Mouse (Mus musculus): ENCODE results near the gene Hist1h3i. TPM values are rescaled to one million over a fixed set of nuclear protein-coding genes. Genes with fewer than 3 reads are reported as not detected.

Gene Hist1h3i
- total RNA-seq, 2 experiments from 2014 or later: 299 to 310 TPM

GRCm38 (mm10) chr13:21784311-21784710, 1.1 kb upstream of the Hist1h3i start:
- no peak for ATAC-seq (replicated peaks; ENCODE audit: low FRiP score, low TSS enrichment, poor library complexity, severe bottlenecking)

GRCm38 (mm10) chr13:21783734-21784161, 578 bp upstream of the Hist1h3i start:
- no peak for ATAC-seq (replicated peaks; ENCODE audit: low FRiP score, low TSS enrichment, poor library complexity, severe bottlenecking)

- peak; percentile 7 for ATAC-seq (replicated peaks; ENCODE audit: low FRiP score, low TSS enrichment, poor library complexity, severe bottlenecking)
Observed at GRCm38 (mm10) chr13:21782361-21783254, 562 bp downstream of the Hist1h3i start.

GRCm38 (mm10) chr13:21781639-21782038, 1.5 kb downstream of the Hist1h3i start:
- ATAC-seq (replicated peaks; ENCODE audit: low FRiP score, low TSS enrichment, poor library complexity, severe bottlenecking): no peak

GRCm38 (mm10) chr13:21781021-21781555, 2.1 kb downstream of the Hist1h3i start:
- ATAC-seq (replicated peaks; ENCODE audit: low FRiP score, low TSS enrichment, poor library complexity, severe bottlenecking): no peak

GRCm38 (mm10) chr13:21779767-21780731, 3.1 kb downstream of the Hist1h3i start, which contains the start of gene Hist1h1b:
Hist1h1b (minus strand) TSS chr13:21780625.
- peak; percentile 49 for ATAC-seq (replicated peaks; ENCODE audit: low FRiP score, low TSS enrichment, poor library complexity, severe bottlenecking)

GRCm38 (mm10) chr13:21778814-21779766, 4.1 kb downstream of the Hist1h3i start:
- peak; percentile 53 for ATAC-seq (replicated peaks; ENCODE audit: low FRiP score, low TSS enrichment, poor library complexity, severe bottlenecking)

- no peak for ATAC-seq (replicated peaks; ENCODE audit: low FRiP score, low TSS enrichment, poor library complexity, severe bottlenecking)
Observed at GRCm38 (mm10) chr13:21755707-21756106, 27.5 kb downstream of the Hist1h3i start.

GRCm38 (mm10) chr13:21754294-21755001, 28.7 kb downstream of the Hist1h3i start:
- ATAC-seq (replicated peaks; ENCODE audit: low FRiP score, low TSS enrichment, poor library complexity, severe bottlenecking): peak; percentile 39

GRCm38 (mm10) chr13:21753524-21754285, 29.5 kb downstream of the Hist1h3i start, which contains the start of the genes Hist1h2ak and Hist1h2bn:
Hist1h2ak (minus strand) TSS chr13:21753827.
Hist1h2bn (plus strand) TSS chr13:21754123.
- ATAC-seq (replicated peaks; ENCODE audit: low FRiP score, low TSS enrichment, poor library complexity, severe bottlenecking): peak; percentile 78

- ATAC-seq (replicated peaks; ENCODE audit: low FRiP score, low TSS enrichment, poor library complexity, severe bottlenecking): peak; percentile 9
Observed at GRCm38 (mm10) chr13:21753051-21753523, 30.1 kb downstream of the Hist1h3i start.

GRCm38 (mm10) chr13:21752356-21752755, 30.8 kb downstream of the Hist1h3i start:
- no peak for ATAC-seq (replicated peaks; ENCODE audit: low FRiP score, low TSS enrichment, poor library complexity, severe bottlenecking)

- no peak for ATAC-seq (replicated peaks; ENCODE audit: low FRiP score, low TSS enrichment, poor library complexity, severe bottlenecking)
Observed at GRCm38 (mm10) chr13:21751827-21752226, 31.3 kb downstream of the Hist1h3i start.

GRCm38 (mm10) chr13:21751417-21751816, 31.8 kb downstream of the Hist1h3i start:
- ATAC-seq (replicated peaks; ENCODE audit: low FRiP score, low TSS enrichment, poor library complexity, severe bottlenecking): no peak

GRCm38 (mm10) chr13:21750159-21751017, 32.8 kb downstream of the Hist1h3i start, which contains the start of gene Hist1h4k:
Hist1h4k (minus strand) TSS chr13:21750505.
- peak; percentile 43 for ATAC-seq (replicated peaks; ENCODE audit: low FRiP score, low TSS enrichment, poor library complexity, severe bottlenecking)

Measured in megakaryocyte-erythroid progenitor cell, adult 5-6 weeks (primary cell).